Mouse (Mus musculus) cerebellum, adult 9-11 months (tissue): Measurements from ENCODE around the gene Gm17467.
"Not testable (repeated sequence)": the region's sequence is repeated elsewhere in the genome, so short reads cannot be mapped to it uniquely, and the experiment has no call there.

Source experiments
- DNase-seq: peaks from one replicate; pipeline ENCODE4 v3.0.0; 2022

The Gm17467 gene

GRCm38 (mm10) chrX:123704691-123705090 is at the start of gene Gm17467:
Gene Gm17467 (minus strand): TSS chrX:123704791.
- not testable (repeated sequence) for DNase-seq
